Mouse (Mus musculus) lung, adult 2 months (tissue): ENCODE data around the gene Klhl33.

ENCODE experiments used
- CTCF ChIP-seq: fragments of 200-500 bp; IDR thresholded peaks from 2 replicates; pipeline ENCODE4 v1.5.1; 2011; ENCODE audit warnings: mild to moderate bottlenecking, low read length, control low read depth; ENCODE audit not compliant: insufficient read depth
- POLR2A ChIP-seq: fragments of 200-500 bp; IDR thresholded peaks from 2 replicates; pipeline ENCODE4 v1.6.1; 2011; ENCODE audit warnings: low read depth, mild to moderate bottlenecking, control low read depth, low read length, borderline replicate concordance; ENCODE audit errors: extremely low read depth

DNA sequence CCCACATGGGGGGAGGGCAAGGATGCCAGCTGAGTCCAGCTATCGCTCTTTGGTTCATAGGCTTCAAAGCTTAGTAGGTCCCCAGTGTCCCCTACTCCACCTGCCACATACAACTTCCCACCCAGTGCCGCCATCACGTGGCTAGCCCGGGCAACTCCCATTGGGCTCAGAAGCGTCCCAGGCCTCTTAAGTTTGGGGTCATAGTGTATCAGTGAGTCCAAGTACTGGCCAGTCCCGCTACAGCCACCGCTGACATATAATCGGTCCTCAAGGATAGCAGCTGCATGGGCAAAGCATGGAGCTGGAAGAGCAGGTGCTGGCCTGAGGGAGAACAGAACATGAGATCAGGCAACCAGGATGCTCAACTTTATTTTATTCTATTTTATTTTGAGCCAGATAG, 5.7 kb downstream of the Klhl33 start:
- TF ChIP-seq POLR2A (no peak), CTCF (no peak)
